8 mouse cellular contexts compared by ENCODE assay signal in genomic region chr5:120711827-120712226, GRCm38 (mm10). TPM values are rescaled to one million over a fixed set of nuclear protein-coding genes. Genes with fewer than 3 reads are reported as not detected.
A peak's percentile ranks its signal among the peaks of the same experiment; 100 is the strongest.
DNase-seq lines count a peak whose midpoint lies in the region; ATAC-seq and TF ChIP-seq lines count a peak whose summit lies in the region.

Gene Dtx1, minus strand, starts transcription at chr5:120711927.

- ATAC-seq in heart, embryonic 14.5 days (ENCODE audit: insufficient number of reproducible peaks, insufficient read depth, low FRiP score, low read depth): no peak
- ATAC-seq in forebrain, postnatal 0 days: peak; percentile 2; the same call in 1 of the 2 replicates
- ATAC-seq in limb, embryonic 14.5 days (ENCODE audit: low FRiP score, low read depth): no peak
- no peak for ATAC-seq in erythroblast, adult 5-6 weeks (replicated peaks; ENCODE audit: low FRiP score, poor library complexity, severe bottlenecking)

- TF ChIP-seq POLR2A in limb, embryonic 14.5 days (IDR thresholded peaks at IDR 0.05; ENCODE audit: borderline replicate concordance, extremely low read depth, insufficient read depth, insufficient read length): no peak

- no peaks in the 10 kb centered on the region for H3K36me3 ChIP-seq in heart, embryonic 14.5 days (ENCODE audit: control insufficient read depth, insufficient read depth, low read length)
- H3K36me3 ChIP-seq in ES-E14 (ENCODE audit: control insufficient read depth, insufficient read depth, low read length, poor library complexity, severe bottlenecking): no peaks in the 10 kb centered on the region
- no peaks in the 10 kb centered on the region for H3K36me3 ChIP-seq in forebrain, postnatal 0 days (ENCODE audit: insufficient read depth)
- H3K36me3 ChIP-seq in limb, embryonic 14.5 days (ENCODE audit: control insufficient read depth, insufficient read depth, low read length): no peaks in the 10 kb centered on the region

- H3K27ac ChIP-seq in heart, embryonic 14.5 days (replicated peaks in 1 of 2; ENCODE audit: control insufficient read depth in 1 of 2, insufficient read depth in 1 of 2, low read depth in 2 of 2, low read length in 2 of 2): no peak within 1 kb of the TSS
- H3K27ac ChIP-seq in ES-E14 (ENCODE audit: insufficient read depth, low read depth, low read length, poor library complexity, severe bottlenecking): no peak within 1 kb of the TSS
- peak within 1 kb of the TSS; percentile 91 for H3K27ac ChIP-seq in forebrain, postnatal 0 days (ENCODE audit: low read depth, low read length)
- H3K27ac ChIP-seq in limb, embryonic 14.5 days (replicated peaks; ENCODE audit: low read depth, low read length): no peak within 1 kb of the TSS

- in situ Hi-C loops in ES-E14 (cut with MboI; ENCODE audit: low sequenced_read_pairs in 2 of 2, unreplicated experiment in 2 of 2): no loop called here

- DNase-seq in heart, adult 11 months: no peak
- no peak for DNase-seq in ES-E14 (ENCODE audit: low read depth, low spot score)
- DNase-seq in forebrain, postnatal 0 days: no peak
- no peak for DNase-seq in limb, embryonic 14.5 days (ENCODE audit: low spot score)
- no peak for DNase-seq in urinary bladder, adult 2 months (ENCODE audit: low spot score)
- no peak for DNase-seq in kidney, postnatal 36 days

- peak within 1 kb of the TSS; percentile 60 for H3K4me2 ChIP-seq in heart, embryonic 14.5 days (ENCODE audit: low read length)
- H3K4me2 ChIP-seq in forebrain, postnatal 0 days (ENCODE audit: low read depth): peak within 1 kb of the TSS; percentile 89
- peak within 1 kb of the TSS; percentile 91 for H3K4me2 ChIP-seq in limb, embryonic 14.5 days (replicated peaks; ENCODE audit: low read depth, low read length, severe bottlenecking)

- H3K9ac ChIP-seq in heart, embryonic 14.5 days (ENCODE audit: low read length): peak within 1 kb of the TSS; percentile 53; the same call in 1 of the 2 replicates
- peak within 1 kb of the TSS; percentile 54; the same call in 1 of the 2 replicates for H3K9ac ChIP-seq in ES-E14 (ENCODE audit: insufficient read depth, low read depth, low read length, poor library complexity, severe bottlenecking)
- H3K9ac ChIP-seq in forebrain, postnatal 0 days: peak within 1 kb of the TSS; percentile 97
- peak within 1 kb of the TSS; percentile 59 for H3K9ac ChIP-seq in limb, embryonic 14.5 days (ENCODE audit: low read depth, low read length, severe bottlenecking)

- no peak for TF ChIP-seq CTCF in forebrain, postnatal 0 days (IDR thresholded peaks at IDR 0.05; ENCODE audit: low read depth)

- H3K4me3 ChIP-seq in heart, embryonic 14.5 days (ENCODE audit: control insufficient read depth in 1 of 2, insufficient read depth in 1 of 2, low read depth in 1 of 2, low read length in 2 of 2): peak within 1 kb of the TSS; percentile 30 to 34
- peak within 1 kb of the TSS; percentile 43 to 51 for H3K4me3 ChIP-seq in ES-E14 (ENCODE audit: insufficient read depth in 1 of 2, low read depth in 1 of 2, low read length in 2 of 2, poor library complexity in 1 of 2, severe bottlenecking in 1 of 2)
- H3K4me3 ChIP-seq in forebrain, postnatal 0 days (ENCODE audit: low read depth, low read length): peak within 1 kb of the TSS; percentile 89
- H3K4me3 ChIP-seq in limb, embryonic 14.5 days (replicated peaks; ENCODE audit: low read length): peak within 1 kb of the TSS; percentile 49

- H3K4me1 ChIP-seq in heart, embryonic 14.5 days (ENCODE audit: control insufficient read depth in 2 of 2, insufficient read depth in 2 of 2, low read length in 2 of 2): peaks cover 5 to 17% of the 10 kb centered on the region in 2 experiments; a peak in 2 of 4 replicates
- H3K4me1 ChIP-seq in ES-E14 (ENCODE audit: control insufficient read depth in 2 of 2, insufficient read depth in 2 of 2, low read length in 2 of 2, poor library complexity in 1 of 2): peaks cover 0 to 6% of the 10 kb centered on the region in 2 experiments; a peak in 1 of 4 replicates
- H3K4me1 ChIP-seq in forebrain, postnatal 0 days (ENCODE audit: insufficient read depth): peaks cover 30% of the 10 kb centered on the region
- peaks cover 12% of the 10 kb centered on the region for H3K4me1 ChIP-seq in limb, embryonic 14.5 days (ENCODE audit: control insufficient read depth, insufficient read depth, low read length)

- no peaks in the 10 kb centered on the region for H3K9me3 ChIP-seq in heart, embryonic 14.5 days (ENCODE audit: control insufficient read depth, low read length)
- H3K9me3 ChIP-seq in ES-E14 (ENCODE audit: control insufficient read depth, insufficient read depth, low read depth, low read length): no peaks in the 10 kb centered on the region
- no peaks in the 10 kb centered on the region for H3K9me3 ChIP-seq in forebrain, postnatal 0 days (ENCODE audit: low read length)
- no peaks in the 10 kb centered on the region for H3K9me3 ChIP-seq in limb, embryonic 14.5 days (ENCODE audit: control insufficient read depth, low read length)

- 33% methylated on average over 3 of the region's 3 CpGs for WGBS in heart, embryonic 14.5 days
- 27% methylated on average over 3 of the region's 3 CpGs for WGBS in forebrain, postnatal 0 days
- 41% methylated on average over 3 of the region's 3 CpGs for WGBS in limb, embryonic 14.5 days

- peaks cover 76% of the 10 kb centered on the region for H3K27me3 ChIP-seq in heart, embryonic 14.5 days (ENCODE audit: control insufficient read depth, insufficient read depth, low read length)
- H3K27me3 ChIP-seq in forebrain, postnatal 0 days (ENCODE audit: insufficient read depth, low read length): no peaks in the 10 kb centered on the region
- H3K27me3 ChIP-seq in limb, embryonic 14.5 days (ENCODE audit: control insufficient read depth, insufficient read depth, low read length): peaks cover 60% of the 10 kb centered on the region

TF ChIP-seq in ES-E14, 5 proteins besides CTCF, POLR2A, EP300 and RAD21:
- TF ChIP-seq MAFK (IDR thresholded peaks at IDR 0.05; ENCODE audit: insufficient read depth, low read depth, low read length): no peak
- no peak for TF ChIP-seq ZC3H11A (IDR thresholded peaks at IDR 0.05; ENCODE audit: borderline replicate concordance, low read depth, low read length)
- TF ChIP-seq CHD2 (IDR thresholded peaks at IDR 0.05; ENCODE audit: low read depth, low read length): no peak
- no peak for TF ChIP-seq HCFC1 (IDR thresholded peaks at IDR 0.05; ENCODE audit: borderline replicate concordance, insufficient read depth, low read length)
- no peak for TF ChIP-seq ZNF384 (IDR thresholded peaks at IDR 0.05; ENCODE audit: low read depth, low read length)

RNA-seq across cellular contexts. Expression of gene Dtx1, which starts in this region (rescaled TPM):
- polyA plus RNA-seq in heart, embryonic 14.5 days (2014; fragmentation: Nextera tagmentation; extraction: Ambion mirVana): 0.27 and 0.54 TPM in 2 replicates
- 13.6 and 29.4 TPM in 2 replicates for total RNA-seq in ES-E14 (2012; rRNA removed)
- total RNA-seq in forebrain, postnatal 0 days (2014; rRNA removed): 154 and 193 TPM in 2 replicates
- polyA plus RNA-seq in forebrain, postnatal 0 days (2015; fragmentation: Nextera tagmentation; extraction: Ambion mirVana): 59.4 and 65.2 TPM in 2 replicates
- 11.1 and 14.7 TPM in 2 replicates for polyA plus RNA-seq in limb, embryonic 14.5 days (2012; rRNA removed)
- polyA plus RNA-seq in limb, embryonic 14.5 days (2014; fragmentation: Nextera tagmentation; extraction: Ambion mirVana): 3.9 and 5.5 TPM in 2 replicates
- 6.6 and 12.5 TPM in 2 replicates for polyA plus RNA-seq in urinary bladder, adult 2 months (2012; rRNA removed)
- not detected in 2 replicates for total RNA-seq in erythroblast, adult 5-6 weeks (2015; ENCODE audit: low replicate concordance)
- not detected in 2 replicates for total RNA-seq in erythroblast, adult 5-6 weeks (2017; ENCODE audit: low replicate concordance)

Comparison
In these comparisons a context has a peak if more than half of its experiments do, and no peak if none do; other contexts are left out.
1. RNA of gene Dtx1 (total RNA-seq): 154 to 193 TPM in forebrain, postnatal 0 days and 13.6 to 29.4 TPM in ES-E14; not detected in erythroblast, adult 5-6 weeks; every median in the first group is over 10 times any median in the second.
2. H3K4me3 ChIP-seq: peak in every context shown above with its lines; median percentile 89 in forebrain, postnatal 0 days; 49 in limb, embryonic 14.5 days; 47 in ES-E14; 32 in heart, embryonic 14.5 days.
3. Peak in every context shown above with its lines, with median percentiles within 50 percentile points of each other: H3K4me2 ChIP-seq and H3K9ac ChIP-seq.